Mouse (Mus musculus) kidney, adult 2 months (tissue): ENCODE measurements around the gene Ccdc96.

Source experiments
- CTCF ChIP-seq: fragments of 200-500 bp; conservative IDR thresholded peaks from 2 replicates; pipeline ENCODE4 v1.5.1; 2011; ENCODE audit warnings: low read depth, mild to moderate bottlenecking, control low read depth, low read length, moderate library complexity, mixed read lengths; ENCODE audit not compliant: insufficient read depth, insufficient read length
- POLR2A ChIP-seq: fragments of 200-500 bp; IDR thresholded peaks from one replicate; pipeline ENCODE4 v1.6.1; 2011; ENCODE audit warnings: low read depth, low read length, control low read depth

GRCm38 (mm10) chr5:36463391-36463790, 21.0 kb upstream of the Ccdc96 start:
- no peak for TF ChIP-seq CTCF
- no peak for TF ChIP-seq POLR2A
